Mouse (Mus musculus) bone marrow macrophage, adult 2 months (primary cell): ENCODE data around the gene Atf6b. TPM values are rescaled to one million over a fixed set of nuclear protein-coding genes. Genes with fewer than 3 reads are reported as not detected.

Experiments
- H3K27ac ChIP-seq: 2 replicates; pipeline ENCODE4 v1.5.1; 2012; ENCODE audit warnings: low read depth, low read length; ENCODE audit not compliant: insufficient read depth
- H3K4me1 ChIP-seq: 2 replicates; pipeline ENCODE4 v1.6.1; 2012; ENCODE audit warnings: low read length; ENCODE audit not compliant: control insufficient read depth, insufficient read depth
- H3K4me3 ChIP-seq: 2 replicates; pipeline ENCODE4 v1.5.1; 2012; ENCODE audit warnings: mild to moderate bottlenecking, low read length, moderate library complexity; ENCODE audit not compliant: insufficient read depth
- CTCF ChIP-seq: IDR thresholded peaks from 2 replicates; pipeline ENCODE4 v1.5.1; 2012; ENCODE audit warnings: low read depth, mild to moderate bottlenecking, low read length, moderate library complexity
- POLR2A ChIP-seq: IDR thresholded peaks from 2 replicates; pipeline ENCODE4 v1.6.1; 2012; ENCODE audit warnings: mild to moderate bottlenecking, low read depth, low read length, borderline replicate concordance
- polyA plus RNA-seq: library from polyadenylated mRNA; stranded (reverse); fragments of >200 nt; gene quantifications from 2 replicates; pipeline ENCODE4 v1.2.4, GENCODE M21; 2012; ENCODE audit not compliant: missing spikeins, insufficient read depth, insufficient read length

Gene Atf6b
- polyA plus RNA-seq, result 42.6 and 62.7 TPM in 2 replicates

DNA sequence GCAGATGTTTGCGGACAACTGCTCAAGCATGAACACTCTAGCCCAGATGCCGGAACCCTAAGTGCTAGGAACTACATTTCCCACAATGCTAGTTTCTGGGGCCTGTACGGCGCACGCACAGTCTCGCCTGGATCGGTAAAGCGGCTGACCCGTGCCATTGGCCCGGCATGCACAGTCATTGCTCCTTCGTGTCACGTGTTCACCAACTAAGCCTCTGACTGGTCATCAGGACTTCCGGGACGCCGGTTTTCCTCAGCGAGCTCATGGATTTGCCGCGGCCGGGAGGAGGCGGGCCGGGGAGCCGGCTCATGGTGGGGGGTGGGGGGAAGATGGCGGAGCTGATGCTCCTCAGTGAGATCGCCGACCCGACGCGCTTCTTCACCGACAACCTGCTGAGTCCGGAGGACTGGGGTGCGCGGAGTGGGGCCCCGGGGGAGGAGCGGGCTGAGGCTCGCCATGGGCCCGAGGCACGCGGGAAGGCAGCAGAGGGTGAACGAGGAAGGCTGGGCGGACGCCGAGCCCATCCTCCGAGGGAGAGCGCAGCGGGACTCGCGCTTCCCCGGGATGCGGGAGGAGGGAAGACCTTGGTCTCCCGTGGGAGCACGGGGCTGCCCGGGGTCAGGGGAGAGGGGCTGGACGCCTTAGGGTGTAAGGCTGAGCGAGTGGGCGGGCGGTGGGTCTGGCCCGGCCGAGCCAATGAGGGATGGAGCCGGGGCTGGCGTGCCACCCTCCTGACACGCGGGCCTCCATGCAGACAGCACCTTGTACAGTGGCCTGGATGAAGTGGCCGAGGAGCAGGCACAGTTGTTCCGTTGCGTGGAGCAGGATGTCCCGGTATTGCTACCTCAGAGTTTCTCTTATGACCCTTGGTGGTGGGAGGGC lies at the start of gene Atf6b:
Atf6b (plus strand) TSS at position 241 of the 882 bp plus-strand sequence.
- Histone ChIP-seq H3K4me3 (peak within 1 kb of the TSS; percentile 92), H3K4me1 (peaks cover 52% of the 10 kb centered on the region), H3K27ac (peak within 1 kb of the TSS; percentile 40)
- TF ChIP-seq CTCF (no peak), POLR2A (peak; percentile 79; the same call in 1 of the 2 replicates)

DNA sequence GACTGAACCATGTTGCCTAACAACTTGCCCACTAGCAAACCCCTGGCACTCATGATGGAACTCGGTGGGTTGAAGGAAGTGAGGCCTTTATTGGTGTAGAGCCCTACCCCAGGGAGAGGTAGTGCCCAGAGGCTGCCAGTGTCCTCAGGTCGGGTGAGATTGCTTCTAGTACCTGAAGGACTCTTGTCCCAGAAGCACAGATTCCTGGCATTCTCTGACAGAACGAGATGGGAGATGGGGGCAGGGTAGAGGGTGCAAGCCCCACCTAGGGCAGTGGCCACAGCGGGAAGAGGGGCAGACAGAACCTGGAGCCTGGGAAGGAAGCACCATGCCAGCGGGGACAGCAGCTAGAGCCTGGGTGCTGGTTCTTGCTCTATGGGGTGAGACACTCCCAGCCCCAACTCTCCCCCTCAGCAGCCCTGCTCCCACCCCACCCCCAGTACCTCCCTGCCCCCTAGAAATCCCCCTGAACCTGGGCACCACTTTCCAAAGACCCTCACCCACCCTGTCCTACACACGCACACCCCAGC lies 49.3 kb upstream of the Atf6b start, which contains the start of gene Ager:
Ager (plus strand) TSS at position 297 of the 530 bp plus-strand sequence.
- Histone ChIP-seq H3K27ac (no peak within 1 kb of the TSS), H3K4me1 (peaks cover 1% of the 10 kb centered on the region; the same call in 1 of the 2 replicates), H3K4me3 (no peak within 1 kb of the TSS)
- TF ChIP-seq CTCF (no peak), POLR2A (no peak)

DNA sequence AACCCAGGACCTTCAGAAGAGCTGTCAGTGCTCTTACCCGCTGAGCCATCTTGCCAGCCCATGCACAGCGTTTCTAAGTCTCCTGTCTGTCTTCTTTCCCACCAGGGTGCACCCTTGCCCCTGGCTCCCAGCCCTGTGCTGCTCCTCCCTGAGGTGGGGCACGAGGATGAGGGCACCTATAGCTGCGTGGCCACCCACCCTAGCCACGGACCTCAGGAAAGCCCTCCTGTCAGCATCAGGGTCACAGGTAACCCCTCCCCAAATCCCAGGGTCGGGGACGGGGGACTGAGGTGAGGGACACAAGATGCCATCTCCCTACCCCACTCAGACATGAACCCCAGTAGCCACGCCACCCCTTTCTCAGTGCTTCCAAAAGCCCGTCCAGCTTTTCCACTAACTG lies 47.1 kb upstream of the Atf6b start:
- peaks cover 5% of the 10 kb centered on the region; the same call in 1 of the 2 replicates for H3K4me1 ChIP-seq
- H3K27ac ChIP-seq, result no peak overlapping the region
- TF ChIP-seq CTCF, result no peak
- TF ChIP-seq POLR2A, result no peak
- no peak overlapping the region for H3K4me3 ChIP-seq

DNA sequence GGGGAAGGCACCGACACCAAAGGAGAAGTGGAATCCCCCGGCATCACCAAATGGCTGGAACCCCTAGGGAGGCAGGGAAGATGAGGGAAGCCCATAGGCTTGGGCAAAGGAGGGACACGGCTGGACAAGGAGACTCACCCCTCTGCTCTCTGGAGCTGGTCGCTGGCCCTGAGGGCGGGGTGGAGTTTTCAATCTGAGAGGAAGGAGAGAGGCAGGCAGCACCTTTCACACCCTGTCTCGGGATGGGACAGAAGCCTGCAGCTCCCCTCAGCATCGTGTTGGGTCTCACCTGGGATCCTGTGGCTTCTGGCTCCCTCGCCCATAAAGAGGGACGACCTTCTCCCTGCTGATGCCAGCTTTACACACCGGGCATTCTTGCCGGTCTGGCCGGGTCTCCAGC lies 45.1 kb upstream of the Atf6b start:
- TF ChIP-seq POLR2A (no peak), CTCF (no peak)
- Histone ChIP-seq H3K4me3 (no peak overlapping the region), H3K4me1 (peaks cover 8% of the 10 kb centered on the region), H3K27ac (no peak overlapping the region)

DNA sequence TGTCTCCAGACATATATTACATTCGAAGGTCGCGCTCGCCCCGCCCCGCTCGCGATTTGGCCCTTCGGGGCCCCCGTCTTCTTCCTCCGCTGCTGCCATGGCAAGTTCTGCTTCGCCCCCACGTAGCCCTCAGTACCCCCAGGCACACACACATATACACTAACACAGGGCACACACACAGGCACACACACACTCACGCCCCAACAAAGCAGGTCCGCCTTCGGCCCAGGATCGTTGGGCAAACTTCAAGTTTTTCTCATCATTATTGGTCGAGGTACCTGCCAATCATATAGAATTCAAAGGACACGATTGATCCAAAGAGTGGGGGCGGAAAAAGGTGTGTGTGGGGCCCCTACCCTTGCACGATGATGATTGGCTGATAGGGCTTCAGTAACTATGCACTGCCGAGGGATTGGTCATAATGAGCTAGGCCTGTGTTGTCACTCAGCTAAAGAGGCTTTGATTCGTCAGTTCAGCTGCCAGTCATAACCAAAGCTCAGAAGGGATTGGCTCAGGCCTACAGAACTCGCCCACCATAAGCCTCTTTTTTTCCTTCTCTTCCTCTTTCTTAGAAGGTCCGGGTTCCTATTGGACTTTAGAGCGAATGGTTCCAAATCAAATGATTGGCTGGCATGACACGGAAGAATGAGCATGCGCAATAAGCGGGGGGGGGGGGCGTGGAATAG lies 43.4 kb upstream of the Atf6b start, which contains the start of gene Rnf5:
Rnf5 (minus strand) TSS at position 316 of the 686 bp plus-strand sequence.
- Histone ChIP-seq H3K4me1 (peaks cover 9% of the 10 kb centered on the region), H3K4me3 (peak within 1 kb of the TSS; percentile 81), H3K27ac (peak within 1 kb of the TSS; percentile 66)
- TF ChIP-seq CTCF, result no peak

DNA sequence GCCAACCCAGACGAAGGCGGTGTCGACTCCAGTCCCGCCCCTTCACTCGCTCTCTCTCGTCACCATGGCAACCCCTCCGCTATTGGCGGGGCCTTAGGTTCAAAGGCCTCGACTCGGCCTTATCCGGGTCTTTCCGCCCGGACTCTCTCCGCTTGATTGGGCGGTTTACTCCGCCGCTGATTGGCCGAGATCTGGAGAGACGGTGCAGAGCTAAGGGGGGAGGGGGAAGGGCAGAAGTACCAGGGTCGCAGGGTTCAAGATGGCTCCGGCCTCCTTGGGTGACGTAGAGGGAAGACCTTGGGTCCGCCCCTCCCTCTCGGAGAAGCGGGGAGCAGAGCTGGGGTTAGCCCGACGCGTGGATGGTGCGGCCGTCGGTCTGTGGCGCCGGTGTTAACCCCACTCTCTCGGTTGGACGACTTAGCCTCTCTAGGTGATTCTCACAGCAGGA lies 42.9 kb upstream of the Atf6b start, which contains the start of gene Agpat1:
Agpat1 (plus strand) TSS at position 202 of the 448 bp plus-strand sequence.
- TF ChIP-seq CTCF, result no peak
- TF ChIP-seq POLR2A, result no peak; the same call in 1 of the 2 replicates
- Histone ChIP-seq H3K4me1 (peaks cover 9% of the 10 kb centered on the region), H3K4me3 (peak within 1 kb of the TSS; percentile 81), H3K27ac (peak within 1 kb of the TSS; percentile 66)

DNA sequence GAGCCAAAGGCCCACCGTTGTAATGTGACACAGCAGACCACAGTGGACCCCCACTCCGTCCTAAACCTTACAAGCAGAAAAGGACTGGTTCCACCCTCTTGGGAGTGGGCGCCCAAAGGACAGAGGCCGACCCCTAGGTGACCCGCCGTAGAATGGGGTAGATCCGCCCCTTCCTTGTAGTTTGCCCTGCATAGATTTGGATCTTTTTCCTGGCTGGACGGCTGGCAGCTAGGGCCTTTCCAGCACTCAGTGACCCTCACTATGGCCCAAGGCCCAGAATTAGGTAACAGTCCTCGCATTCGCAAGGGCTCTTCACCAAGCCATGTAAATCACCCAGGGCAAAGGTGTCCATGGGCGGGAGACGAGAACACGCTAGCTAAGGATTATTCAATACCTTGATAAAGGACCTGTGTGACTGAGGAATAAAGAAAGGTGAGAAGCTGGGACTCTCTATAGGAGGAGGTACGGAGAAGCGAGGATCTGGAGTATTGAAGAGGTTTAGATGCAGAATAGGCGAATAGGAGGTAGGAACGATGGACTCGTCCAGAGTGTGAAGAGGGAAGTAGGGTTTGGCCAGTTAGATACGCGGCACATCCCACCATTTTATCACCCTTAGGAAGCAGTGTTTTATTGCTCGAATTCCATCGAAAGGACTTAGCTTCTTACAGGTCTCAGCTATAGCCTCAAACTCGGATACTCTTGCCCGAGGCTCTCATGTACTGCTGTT lies 42.3 kb upstream of the Atf6b start:
- no peak for TF ChIP-seq POLR2A
- no peak for TF ChIP-seq CTCF
- peak overlapping the region; percentile 81 for H3K4me3 ChIP-seq
- peaks cover 9% of the 10 kb centered on the region for H3K4me1 ChIP-seq
- H3K27ac ChIP-seq, result peak overlapping the region; percentile 37

DNA sequence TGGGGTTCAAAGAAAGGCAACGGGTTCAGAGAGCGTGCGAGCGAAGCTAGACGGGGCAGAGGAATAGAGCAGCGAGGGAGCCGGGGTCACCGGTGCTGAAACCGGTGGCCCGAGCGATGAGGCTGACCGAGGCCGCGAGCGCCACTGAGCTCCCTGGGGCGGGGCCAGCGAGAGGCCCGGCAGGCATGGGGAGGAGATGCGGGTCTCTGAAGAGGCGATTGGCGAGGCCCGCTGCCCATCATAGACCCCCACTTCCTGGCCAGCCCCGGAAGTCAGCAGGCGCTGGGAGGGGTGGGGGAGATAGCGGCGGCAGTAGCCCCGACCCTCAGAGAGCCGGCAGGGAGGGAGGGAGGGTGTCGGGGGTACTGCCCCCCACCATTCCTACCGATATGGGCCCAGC lies 41.3 kb upstream of the Atf6b start:
- Histone ChIP-seq H3K4me3 (peak overlapping the region; percentile 81), H3K4me1 (peaks cover 9% of the 10 kb centered on the region), H3K27ac (peak overlapping the region; percentile 44)
- no peak for TF ChIP-seq CTCF
- 0 out of 2 replicates have a peak, but pooled peaks have one; percentile 4 for TF ChIP-seq POLR2A
